Mouse (Mus musculus): Measurements from ENCODE around the gene Suds3. TPM values are rescaled to one million over a fixed set of nuclear protein-coding genes. Genes with fewer than 3 reads are reported as not detected.

Suds3 gene
- polyA plus RNA-seq, 1 experiment from 2014 or later, result 49.1 TPM

Other genes with a start within 250 kb of the Suds3 start
- gene Taok3, start 4.0 kb upstream of the Suds3 start, polyA plus RNA-seq (2015; fragmentation: Nextera tagmentation; extraction: Ambion mirVana), result 8.5 and 10.8 TPM in 2 replicates
- 576 and 649 TPM in 2 replicates for gene Pebp1, start 171.5 kb upstream of the Suds3 start, polyA plus RNA-seq (2015; fragmentation: Nextera tagmentation; extraction: Ambion mirVana)
- 7.6 and 8.1 TPM in 2 replicates for gene Vsig10, start 203.0 kb upstream of the Suds3 start, polyA plus RNA-seq (2015; fragmentation: Nextera tagmentation; extraction: Ambion mirVana)
- 74.2 and 79.3 TPM in 2 replicates for gene Wsb2, start 241.2 kb upstream of the Suds3 start, polyA plus RNA-seq (2015; fragmentation: Nextera tagmentation; extraction: Ambion mirVana)